Mouse (Mus musculus) embryonic stem cell, embryonic (primary cell): ENCODE data around the gene Cfap97d1.

Experiments
- CTCF ChIA-PET, 4 experiments: fragments of 300-600 bp in 2 of 4; fragments of 350-600 bp in 2 of 4; sonication (Branson Sonifier 250); formaldehyde crosslinking; loops; one replicate each; lab custom pipeline; 2022; ENCODE audit warnings: inconsistent platforms in 2 of 4; lab: Charles Lee
- POLR2A ChIA-PET, 4 experiments: fragments of 300-600 bp in 2 of 4; fragments of 350-600 bp in 2 of 4; sonication (Branson Sonifier 250); formaldehyde crosslinking; loops; one replicate each; lab custom pipeline; 2022; ENCODE audit warnings: antibody characterized with exemption in 4 of 4, inconsistent platforms in 1 of 4; lab: Charles Lee

Gene Cfap97d1

DNA sequence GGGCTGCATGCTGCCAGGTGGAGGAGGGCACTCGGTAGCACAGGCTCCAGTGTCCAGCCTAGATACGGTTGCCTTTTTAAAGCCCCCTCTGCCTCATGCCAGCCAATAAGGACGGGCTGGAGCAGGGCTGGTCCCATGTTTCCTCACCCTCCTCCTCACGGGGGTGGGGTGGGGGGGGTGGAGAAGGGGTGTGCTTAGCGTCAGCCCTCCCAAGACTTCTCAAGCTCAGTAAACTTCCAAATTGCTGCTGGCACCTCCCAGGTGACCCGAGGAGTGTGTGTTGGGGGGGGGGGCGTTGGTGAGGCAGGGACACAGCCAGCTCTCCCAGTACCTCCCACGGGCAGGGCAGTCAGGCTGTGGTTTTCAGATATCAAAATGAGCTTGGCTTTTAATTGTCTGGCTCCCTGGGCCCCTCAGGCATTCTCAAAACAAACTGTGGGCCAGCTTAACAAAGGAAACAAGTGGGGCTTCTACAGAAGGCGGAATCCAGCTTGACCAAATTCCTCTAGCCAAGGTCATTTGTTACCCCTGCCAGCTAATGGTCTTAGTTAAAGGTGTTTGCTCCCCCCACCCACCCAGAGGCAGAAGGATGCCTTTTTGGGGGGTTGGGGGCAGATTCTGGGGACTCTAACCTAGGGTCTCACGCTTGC lies 17.0 kb upstream of the Cfap97d1 start, which contains the start of gene Sost:
Gene Sost, minus strand, starts transcription at position 51 of the 650 bp plus-strand sequence.
- POLR2A ChIA-PET = interaction anchor here in 2 of 4 experiments (0.7 to 4.5 kb wide), 8 partner anchors 17 to 274 kb away, joined by 3 to 20 read pairs (median 4); partner anchors contain the start of gene Cfap97d1 (in 1 of the 2)
- CTCF ChIA-PET = interaction anchor here (0.6 to 7.7 kb wide), 28 partner anchors 8 to 772 kb away, joined by 3 to 86 read pairs (median 6); partner anchors contain the start of genes Cfap97d1 (in 1 of the 4) and Dusp3 (in 1 of the 4)

DNA sequence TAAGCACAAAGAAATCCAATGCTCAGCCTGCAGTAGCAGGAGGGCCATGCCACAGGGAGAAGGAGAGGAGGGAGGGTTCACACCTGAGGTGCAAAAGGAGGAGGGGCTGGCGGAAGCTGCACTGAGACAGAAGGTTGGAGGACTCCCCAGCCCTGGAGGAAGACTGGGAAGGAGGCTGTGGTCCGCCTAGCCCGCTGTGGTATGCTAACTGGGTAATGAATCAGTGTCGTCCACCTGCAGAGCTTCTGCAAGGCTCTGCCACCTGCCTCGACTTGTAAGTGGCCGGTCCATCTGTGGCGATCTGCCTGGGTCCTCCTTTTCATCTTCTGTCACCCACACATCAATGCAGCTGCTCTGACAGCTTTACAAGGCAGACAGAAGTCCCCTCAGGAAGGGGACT lies 15.8 kb upstream of the Cfap97d1 start:
- POLR2A ChIA-PET = interaction anchor here (0.5 to 4.5 kb wide), 27 partner anchors 15 to 995 kb away, joined by 3 to 20 read pairs (median 3); partner anchors contain the start of genes Cfap97d1 (in 2 of the 4), Arl4d (in 1 of the 4), Dhx8 (in 1 of the 4) and Grn (in 1 of the 4)

DNA sequence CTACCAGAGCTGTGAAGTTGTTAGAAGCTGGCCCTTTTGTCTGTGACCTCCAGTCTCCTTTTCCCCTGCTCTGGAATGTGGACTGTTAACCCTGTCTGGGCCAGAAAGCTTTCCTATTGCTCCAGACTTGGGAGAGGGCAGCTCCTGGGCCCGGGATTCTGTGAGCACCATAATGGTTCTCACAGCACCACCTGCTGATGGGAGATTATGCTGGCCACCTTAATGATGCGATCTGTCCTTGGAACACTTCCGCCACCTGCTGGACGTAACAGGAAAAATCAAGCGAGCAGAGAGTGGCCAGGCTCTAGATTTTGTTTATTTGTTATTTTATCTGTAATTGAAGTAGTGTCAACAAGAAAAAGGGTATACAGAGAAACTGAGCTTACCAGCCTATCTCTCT lies 15.3 kb upstream of the Cfap97d1 start:
- ChIA-PET POLR2A (interaction anchor here (0.5 to 4.5 kb wide), 25 partner anchors 15 to 462 kb away, joined by 3 to 20 read pairs (median 3); partner anchors contain the start of genes Cfap97d1 (in 2 of the 4), Arl4d (in 1 of the 4), Dhx8 (in 1 of the 4) and Grn (in 1 of the 4)), CTCF (interaction anchor here (0.5 to 7.7 kb wide), 93 partner anchors 9 to 393 kb away, joined by 3 to 86 read pairs (median 4); partner anchors contain the start of genes Cfap97d1 (in 3 of the 4) and Etv4 (in 1 of the 4))

More for the DNA sequence above, 15.8 kb upstream of the Cfap97d1 start:
- CTCF ChIA-PET = interaction anchor here (0.5 to 7.7 kb wide), 93 partner anchors 9 to 392 kb away, joined by 3 to 86 read pairs (median 4); partner anchors contain the start of genes Cfap97d1 (in 3 of the 4), Dusp3 (in 1 of the 4) and Etv4 (in 1 of the 4)

DNA sequence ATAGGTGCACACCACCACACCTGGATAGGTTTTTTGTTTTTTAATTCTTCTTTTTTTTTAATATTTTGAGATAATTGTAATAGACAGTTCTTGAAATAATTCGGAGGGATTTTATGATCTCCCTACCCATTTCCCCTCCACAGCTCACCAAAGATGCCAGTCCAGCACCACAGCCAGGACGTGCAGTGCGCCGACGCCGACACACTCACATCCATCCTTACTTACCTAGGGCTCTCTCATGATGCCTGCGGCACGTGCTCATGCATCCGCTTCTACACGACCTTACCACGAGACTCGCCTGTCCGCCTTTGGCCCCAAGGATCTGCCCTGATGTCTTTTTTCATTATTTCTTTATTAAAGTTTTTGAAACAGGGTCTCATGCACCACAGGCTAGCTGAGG lies 14.2 kb upstream of the Cfap97d1 start:
- POLR2A ChIA-PET = interaction anchor here in 3 of 4 experiments (0.6 to 4.5 kb wide), 9 partner anchors 14 to 1868 kb away, joined by 3 to 20 read pairs (median 5); partner anchors contain the start of gene Cfap97d1 (in 1 of the 3)
- CTCF ChIA-PET = interaction anchor here (0.5 to 7.7 kb wide), 24 partner anchors 14 to 651 kb away, joined by 3 to 86 read pairs (median 10); partner anchors contain the start of genes Cfap97d1 (in 2 of the 4) and Dusp3 (in 1 of the 4)

DNA sequence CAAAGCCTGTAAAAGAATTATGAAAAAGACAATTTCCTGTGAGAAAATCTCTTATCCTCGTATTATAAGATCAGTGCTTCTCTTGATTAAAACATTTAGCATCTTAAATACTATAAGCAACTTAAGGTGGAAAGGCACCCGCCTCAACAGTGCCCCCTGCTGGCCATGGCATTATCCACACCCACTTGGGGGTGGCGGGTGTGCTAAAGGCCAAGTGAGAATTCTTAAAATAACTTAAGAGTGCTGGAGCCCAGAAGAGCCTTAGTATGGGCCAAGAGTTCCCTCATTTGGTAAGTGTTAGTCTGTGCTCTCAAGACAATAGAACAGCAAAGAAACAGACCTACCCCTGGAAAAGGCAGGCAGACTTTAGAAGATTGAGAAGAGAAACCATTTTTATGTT lies 12.7 kb upstream of the Cfap97d1 start:
- CTCF ChIA-PET = interaction anchor here in 3 of 4 experiments (0.5 to 4.7 kb wide), 8 partner anchors 43 to 1162 kb away, joined by 3 to 45 read pairs (median 4); no protein-coding TSS in a partner anchor
- POLR2A ChIA-PET = interaction anchor here in 1 of 4 experiments (1.7 kb wide), 1 partner anchor 13 kb away, joined by 8 read pairs; the partner anchor contains the start of gene Cfap97d1

DNA sequence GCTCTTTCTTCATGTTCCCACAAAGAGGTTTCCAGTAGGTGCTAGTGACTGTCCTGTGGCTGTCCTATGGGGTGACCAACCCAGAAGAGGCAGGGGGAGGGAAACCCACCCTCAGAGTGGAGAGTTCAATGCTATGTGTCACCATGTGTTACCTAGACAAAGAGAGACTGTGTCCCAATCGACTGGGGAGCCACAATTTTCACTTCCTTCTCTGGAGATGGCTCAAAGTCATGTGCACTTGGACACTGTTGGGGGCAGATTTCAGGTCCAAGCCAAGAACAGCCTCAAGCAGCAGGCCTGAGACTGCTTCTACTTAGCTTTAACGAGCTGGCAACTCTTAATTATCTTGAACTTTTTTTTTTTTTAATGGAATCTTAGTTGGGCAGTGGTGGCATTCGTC lies 12.0 kb upstream of the Cfap97d1 start:
- CTCF ChIA-PET = interaction anchor here (0.6 to 1.3 kb wide), 5 partner anchors 62 to 1427 kb away, joined by 3 read pairs; partner anchors contain the start of gene Ttc25 (in 1 of the 4)

DNA sequence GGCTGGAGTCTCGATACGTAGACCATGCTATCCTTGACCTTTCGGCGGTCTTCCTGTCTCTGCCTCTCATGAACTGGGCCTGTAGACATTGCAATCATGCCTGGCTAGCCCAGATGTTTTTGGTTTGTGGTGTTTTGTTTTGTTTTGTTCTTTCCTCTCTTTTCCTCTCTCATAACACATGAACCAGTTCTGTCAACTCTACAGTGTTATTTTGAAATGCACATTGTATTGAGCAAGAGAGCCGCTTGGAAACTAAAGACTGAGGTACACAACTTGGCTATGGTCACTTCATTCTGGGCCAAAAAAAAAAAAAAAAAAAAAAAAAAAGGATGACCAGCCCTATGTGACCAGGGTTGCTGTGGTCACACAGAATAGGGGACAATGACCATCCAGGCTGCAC lies 11.4 kb upstream of the Cfap97d1 start:
- ChIA-PET POLR2A (interaction anchor here in 1 of 4 experiments (0.7 kb wide), 1 partner anchor 308 kb away, joined by 4 read pairs; the partner anchor contains the start of gene Arl4d), CTCF (interaction anchor here in 2 of 4 experiments (0.7 to 1.3 kb wide), 4 partner anchors 17 to 160 kb away, joined by 3 to 5 read pairs (median 4); no protein-coding TSS in a partner anchor)

More for the DNA sequence above, 12.0 kb upstream of the Cfap97d1 start:
- POLR2A ChIA-PET = interaction anchor here in 1 of 4 experiments (1.7 kb wide), 1 partner anchor 12 kb away, joined by 8 read pairs; the partner anchor contains the start of gene Cfap97d1

DNA sequence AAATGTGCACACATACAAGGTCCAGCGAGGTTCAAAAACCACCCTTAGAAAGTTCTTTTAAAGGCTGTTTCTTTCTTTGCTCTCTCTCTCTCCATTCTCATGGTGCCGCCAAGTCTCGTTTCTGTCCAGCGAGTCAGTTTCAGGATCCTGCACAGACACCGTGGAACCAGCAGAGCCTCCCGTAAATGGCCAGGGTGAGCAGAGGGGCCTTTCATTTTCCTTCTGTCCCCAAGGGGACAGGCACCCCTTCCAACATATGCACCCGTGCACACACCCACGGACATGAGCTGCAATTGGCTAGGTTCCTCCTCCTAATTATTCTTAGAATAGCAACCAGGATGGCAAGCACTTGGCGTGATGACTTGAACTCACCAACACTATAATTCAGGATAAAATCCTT lies 10.6 kb upstream of the Cfap97d1 start:
- POLR2A ChIA-PET = interaction anchor here in 1 of 4 experiments (0.7 kb wide), 1 partner anchor 308 kb away, joined by 4 read pairs; the partner anchor contains the start of gene Arl4d
- CTCF ChIA-PET = interaction anchor here in 2 of 4 experiments (0.7 to 2.2 kb wide), 7 partner anchors 16 to 160 kb away, joined by 3 to 11 read pairs (median 4); no protein-coding TSS in a partner anchor

DNA sequence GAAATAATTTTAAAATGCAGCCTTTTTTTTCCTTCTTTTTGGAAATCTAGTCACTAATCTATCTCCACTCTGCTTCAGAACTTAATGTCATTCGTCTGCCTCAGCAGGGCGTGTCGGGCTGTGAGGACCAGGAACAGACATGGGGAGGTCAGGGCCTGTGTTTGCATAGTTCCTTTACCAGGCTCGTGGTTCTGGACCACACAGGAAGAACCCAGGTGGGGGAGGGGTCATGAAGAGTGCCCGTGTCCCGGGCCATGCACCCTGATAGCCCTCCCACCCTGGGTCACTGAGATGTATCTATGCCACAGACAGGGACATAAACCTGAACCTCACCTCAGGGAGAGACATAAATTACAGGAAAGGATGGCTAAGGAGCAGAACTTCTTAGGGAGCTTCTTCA lies 9.9 kb upstream of the Cfap97d1 start:
- ChIA-PET POLR2A (interaction anchor here in 1 of 4 experiments (1.2 kb wide), 1 partner anchor 9 kb away, joined by 5 read pairs; no protein-coding TSS in a partner anchor), CTCF (interaction anchor here in 2 of 4 experiments (0.8 to 2.2 kb wide), 10 partner anchors 9 to 754 kb away, joined by 3 to 14 read pairs (median 7); partner anchors contain the start of gene Cfap97d1 (in 1 of the 2))

DNA sequence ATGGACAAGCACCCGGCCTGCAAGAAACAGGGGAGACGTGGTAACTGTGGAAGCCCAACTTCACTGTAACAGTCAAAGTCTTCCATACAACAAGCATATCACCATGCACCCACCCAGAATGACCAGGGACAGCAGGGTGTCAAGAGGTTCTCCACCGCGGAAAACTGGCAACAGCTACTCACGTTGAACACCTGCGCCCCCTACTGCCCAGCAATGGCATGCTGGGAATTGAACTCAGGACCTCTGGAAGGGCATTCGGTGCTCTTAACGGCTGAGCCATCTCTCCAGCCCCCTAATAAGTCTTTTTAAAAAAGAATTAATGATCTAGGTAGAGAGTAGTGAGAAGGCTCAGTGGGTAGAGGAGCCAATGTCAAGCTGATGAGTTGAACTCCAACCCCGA lies 9.2 kb upstream of the Cfap97d1 start:
- ChIA-PET CTCF (interaction anchor here (0.6 to 2.3 kb wide), 58 partner anchors 8 to 1033 kb away, joined by 3 to 14 read pairs (median 4); partner anchors contain the start of genes Cfap97d1 (in 3 of the 4), Dusp3 (in 1 of the 4), Mpp2 (in 1 of the 4) and Sost (in 1 of the 4)), POLR2A (interaction anchor here in 3 of 4 experiments (0.6 to 2.0 kb wide), 10 partner anchors 8 to 317 kb away, joined by 3 to 20 read pairs (median 3); partner anchors contain the start of gene Cfap97d1 (in 2 of the 3))

DNA sequence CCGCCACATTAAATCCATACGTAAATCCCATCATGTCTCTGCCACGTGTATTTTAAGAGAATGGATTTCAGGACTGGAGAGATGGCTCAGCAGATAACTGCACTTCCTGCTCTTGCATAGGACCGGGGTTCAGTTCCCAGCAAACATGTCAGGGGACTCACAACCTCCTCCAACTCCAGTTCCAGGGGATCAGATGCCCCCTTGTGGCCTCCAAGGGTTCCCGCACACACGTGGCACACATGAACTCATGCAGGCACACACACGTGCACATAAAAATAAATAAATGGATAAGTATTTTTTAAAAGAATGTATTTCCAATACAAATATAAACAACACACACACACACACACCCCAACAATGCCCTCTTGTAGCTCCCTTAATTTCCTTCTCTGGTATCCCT lies 7.1 kb upstream of the Cfap97d1 start:
- ChIA-PET CTCF (interaction anchor here (0.7 to 2.2 kb wide), 8 partner anchors 8 to 190 kb away, joined by 3 to 6 read pairs (median 4); no protein-coding TSS in a partner anchor), POLR2A (interaction anchor here in 2 of 4 experiments (0.6 to 0.7 kb wide), 3 partner anchors 13 to 469 kb away, joined by 3 to 4 read pairs (median 4); no protein-coding TSS in a partner anchor)

DNA sequence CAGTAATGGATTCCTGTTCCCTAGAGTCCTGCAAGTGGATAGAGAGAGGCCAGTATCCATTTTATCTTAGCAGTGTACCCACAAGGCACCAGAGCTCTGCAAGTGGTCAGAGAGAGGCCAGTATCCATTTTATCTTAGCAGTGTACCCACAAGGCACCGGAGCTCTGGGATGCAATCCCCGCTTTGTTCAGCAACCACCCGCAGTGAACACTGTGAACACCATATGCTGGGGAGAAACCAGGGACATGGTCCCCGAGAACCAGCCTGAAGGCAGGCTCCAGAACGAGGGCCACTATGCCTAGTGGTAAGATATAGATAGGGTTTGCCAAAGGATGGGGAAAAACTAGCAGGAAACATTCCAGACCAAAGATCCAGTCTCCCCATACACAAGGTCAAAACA lies 4.9 kb upstream of the Cfap97d1 start:
- CTCF ChIA-PET = interaction anchor here in 1 of 4 experiments (0.6 kb wide), 1 partner anchor 270 kb away, joined by 3 read pairs; the partner anchor contains the start of gene BC030867
- POLR2A ChIA-PET = interaction anchor here in 2 of 4 experiments (0.6 to 0.7 kb wide), 3 partner anchors 16 to 1786 kb away, joined by 3 read pairs; no protein-coding TSS in a partner anchor

DNA sequence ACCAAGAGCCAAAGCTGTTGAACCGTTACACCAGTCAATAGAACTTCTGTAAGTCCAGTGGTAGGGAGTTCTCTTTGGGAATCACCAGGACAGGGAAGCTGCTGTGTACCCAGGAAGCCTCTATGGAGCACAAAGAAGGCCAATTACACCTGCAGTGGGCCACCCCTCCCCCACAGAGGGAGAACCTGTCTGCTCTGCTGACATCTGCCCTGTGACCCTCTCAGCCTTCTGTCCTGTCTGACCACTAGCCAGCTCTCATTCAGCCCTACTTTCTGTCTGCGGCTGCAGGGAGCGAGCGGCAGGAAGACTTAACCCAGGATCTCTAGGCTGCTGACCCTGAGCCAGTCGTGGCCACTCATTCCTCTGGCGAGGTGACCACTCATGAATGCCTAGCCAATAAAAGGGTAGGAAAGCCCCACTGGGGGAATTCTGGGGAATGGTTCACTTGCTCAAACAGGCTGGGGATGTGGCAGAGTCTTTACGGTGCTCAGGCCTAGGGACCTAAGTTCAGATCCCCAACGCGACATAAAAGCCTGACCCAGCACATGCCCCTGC lies 3.4 kb upstream of the Cfap97d1 start:
- POLR2A ChIA-PET = interaction anchor here in 2 of 4 experiments (0.6 to 1.6 kb wide), 4 partner anchors 17 to 346 kb away, joined by 3 read pairs; no protein-coding TSS in a partner anchor
- CTCF ChIA-PET = interaction anchor here (0.5 to 2.5 kb wide), 5 partner anchors 12 to 461 kb away, joined by 3 to 6 read pairs (median 4); no protein-coding TSS in a partner anchor

DNA sequence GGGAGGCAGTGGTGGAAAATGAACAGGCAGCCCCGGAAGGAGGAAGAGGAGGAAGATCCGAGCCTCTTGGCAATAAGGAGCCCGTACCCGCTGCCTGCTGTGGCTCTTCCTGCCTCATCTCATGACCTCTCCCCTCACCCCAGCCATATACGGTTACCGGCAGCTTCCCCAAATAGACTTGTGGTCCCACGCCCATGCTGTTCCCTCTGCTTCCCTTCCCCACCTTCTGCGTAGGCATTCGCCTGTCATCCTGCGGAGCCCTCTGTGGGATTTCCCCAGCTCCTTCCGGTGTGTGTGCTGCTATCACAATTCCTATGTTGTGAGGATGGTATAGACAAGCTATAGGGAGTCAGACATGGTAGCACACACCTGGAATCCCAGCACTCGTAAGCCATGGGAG lies 2.2 kb upstream of the Cfap97d1 start:
- POLR2A ChIA-PET = no interaction called here

DNA sequence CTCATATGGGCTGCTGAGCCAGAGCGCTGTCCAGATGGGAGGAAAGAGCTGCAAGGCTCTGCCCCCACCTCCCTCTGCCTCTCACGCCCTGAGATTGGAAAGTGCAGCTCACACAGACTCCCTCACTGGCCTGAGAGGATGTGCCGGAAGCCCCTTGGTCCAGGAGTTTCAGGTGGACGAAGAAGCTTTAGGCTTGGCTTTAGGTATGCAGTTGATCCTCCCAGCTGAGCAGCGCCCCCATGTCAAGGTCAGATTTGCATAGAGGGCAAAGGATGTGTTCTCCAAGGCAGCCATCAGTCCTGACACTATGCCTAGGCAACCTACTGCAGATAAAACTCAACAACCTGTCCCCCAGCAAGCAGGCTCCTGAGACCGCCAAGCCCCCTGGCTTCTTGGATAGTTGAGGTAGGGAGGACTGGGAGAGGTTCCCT lies 1.1 kb upstream of the Cfap97d1 start:
- POLR2A ChIA-PET = interaction anchor here in 3 of 4 experiments (0.5 to 3.7 kb wide), 23 partner anchors 8 to 1825 kb away, joined by 3 to 37 read pairs (median 4); partner anchors contain the start of genes Cd300lg (in 1 of the 3), Etv4 (in 1 of the 3) and Sost (in 1 of the 3)

More for the DNA sequence above, 2.2 kb upstream of the Cfap97d1 start:
- CTCF ChIA-PET = interaction anchor here in 2 of 4 experiments (0.6 to 5.9 kb wide), 6 partner anchors 13 to 105 kb away, joined by 3 to 32 read pairs (median 4); no protein-coding TSS in a partner anchor

DNA sequence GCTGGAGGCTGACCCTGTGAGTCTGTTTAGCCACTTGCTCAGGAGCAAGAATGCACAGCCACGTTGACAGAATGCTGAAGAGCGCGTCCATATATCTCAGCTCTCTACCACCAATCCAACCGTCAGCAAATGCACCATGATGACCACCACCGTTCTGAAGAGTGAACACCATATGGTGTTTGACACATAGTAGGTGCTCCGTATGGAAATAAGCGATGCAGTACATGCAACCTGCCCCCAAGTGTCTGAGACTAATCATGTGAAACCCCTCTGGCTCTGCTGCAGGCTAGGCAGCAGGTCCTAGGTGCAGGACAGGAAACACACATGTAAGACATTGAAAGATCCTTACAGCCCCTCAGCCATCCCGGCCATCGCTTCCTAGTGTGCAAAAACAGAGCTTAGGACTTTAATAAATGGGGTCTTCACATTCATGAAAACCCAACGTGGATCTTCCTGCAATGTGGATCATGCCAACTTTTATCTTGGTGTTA lies 603 bp upstream of the Cfap97d1 start:
- ChIA-PET CTCF (interaction anchor here (0.5 to 6.5 kb wide), 32 partner anchors 8 to 325 kb away, joined by 3 to 84 read pairs (median 4); partner anchors contain the start of genes BC030867 (in 1 of the 4) and Cd300lg (in 1 of the 4)), POLR2A (interaction anchor here in 3 of 4 experiments (0.6 to 4.0 kb wide), 49 partner anchors 8 to 455 kb away, joined by 3 to 37 read pairs (median 4); partner anchors contain the start of genes BC030867 (in 1 of the 3), Cd300lg (in 1 of the 3), Etv4 (in 1 of the 3) and Lsm12 (in 1 of the 3))

More for the DNA sequence above, 1.1 kb upstream of the Cfap97d1 start:
- CTCF ChIA-PET = interaction anchor here (0.5 to 6.5 kb wide), 19 partner anchors 8 to 326 kb away, joined by 3 to 84 read pairs (median 4); partner anchors contain the start of gene Cd300lg (in 1 of the 4)
